Mouse (Mus musculus): ENCODE measurements around the gene Clic6. TPM values are rescaled to one million over a fixed set of nuclear protein-coding genes. Genes with fewer than 3 reads are reported as not detected.
A peak's percentile ranks its signal among the peaks of the same experiment; 100 is the strongest.

Clic6 gene
- polyA plus RNA-seq, 1 experiment = not detected

- Histone ChIP-seq H3K4me3 (replicated peaks) (no peak overlapping the region), H3K27me3 (ENCODE audit: control insufficient read depth) (peaks cover 10% of the 10 kb centered on the region), H3K4me1 (ENCODE audit: control insufficient read depth) (peaks cover 61% of the 10 kb centered on the region), H3K36me3 (ENCODE audit: control insufficient read depth) (no peaks in the 10 kb centered on the region), H3K9me3 (ENCODE audit: control insufficient read depth, low read length) (no peaks in the 10 kb centered on the region)
- TF ChIP-seq GATA1 (IDR thresholded peaks at IDR 0.05; ENCODE audit: low read length) (no peak), TAL1 (IDR thresholded peaks at IDR 0.05; ENCODE audit: low read length) (no peak)
Observed at GRCm38 (mm10) chr16:92488456-92488855, 2.9 kb downstream of the Clic6 start.

GRCm38 (mm10) chr16:92489356-92489755 is 3.8 kb downstream of the Clic6 start:
- TF ChIP-seq TAL1 (IDR thresholded peaks at IDR 0.05; ENCODE audit: low read length) (no peak), GATA1 (IDR thresholded peaks at IDR 0.05; ENCODE audit: low read length) (no peak)
- peaks cover 70% of the 10 kb centered on the region for H3K4me1 ChIP-seq (ENCODE audit: control insufficient read depth)

GRCm38 (mm10) chr16:92497851-92498588 is 12.5 kb downstream of the Clic6 start:
- Histone ChIP-seq H3K4me1 (ENCODE audit: control insufficient read depth) (peaks cover 23% of the 10 kb centered on the region), H3K4me3 (replicated peaks) (no peak overlapping the region), H3K27me3 (ENCODE audit: control insufficient read depth) (peaks cover 63% of the 10 kb centered on the region), H3K9me3 (ENCODE audit: control insufficient read depth, low read length) (peaks cover 9% of the 10 kb centered on the region; the same call in 1 of the 2 replicates), H3K36me3 (ENCODE audit: control insufficient read depth) (no peaks in the 10 kb centered on the region)
- no peak for TF ChIP-seq GATA1 (IDR thresholded peaks at IDR 0.05; ENCODE audit: low read length)
- TF ChIP-seq TAL1 (IDR thresholded peaks at IDR 0.05; ENCODE audit: low read length) = no peak

More at GRCm38 (mm10) chr16:92489356-92489755, 3.8 kb downstream of the Clic6 start:
- Histone ChIP-seq H3K27me3 (ENCODE audit: control insufficient read depth) (peaks cover 1% of the 10 kb centered on the region), H3K9me3 (ENCODE audit: control insufficient read depth, low read length) (no peaks in the 10 kb centered on the region), H3K4me3 (replicated peaks) (peak overlapping the region; percentile 25), H3K36me3 (ENCODE audit: control insufficient read depth) (no peaks in the 10 kb centered on the region)

- Histone ChIP-seq H3K27me3 (ENCODE audit: control insufficient read depth) (peaks cover 66% of the 10 kb centered on the region), H3K4me3 (replicated peaks) (peak overlapping the region; percentile 29), H3K9me3 (ENCODE audit: control insufficient read depth, low read length) (peaks cover 9% of the 10 kb centered on the region; the same call in 1 of the 2 replicates), H3K36me3 (ENCODE audit: control insufficient read depth) (no peaks in the 10 kb centered on the region), H3K4me1 (ENCODE audit: control insufficient read depth) (peaks cover 18% of the 10 kb centered on the region)
- TF ChIP-seq TAL1 (IDR thresholded peaks at IDR 0.05; ENCODE audit: low read length) = no peak
- no peak for TF ChIP-seq GATA1 (IDR thresholded peaks at IDR 0.05; ENCODE audit: low read length)
Observed at GRCm38 (mm10) chr16:92498589-92498981, 13.0 kb downstream of the Clic6 start.

- Histone ChIP-seq H3K9me3 (ENCODE audit: control insufficient read depth, low read length) (peaks cover 9% of the 10 kb centered on the region; the same call in 1 of the 2 replicates), H3K36me3 (ENCODE audit: control insufficient read depth) (no peaks in the 10 kb centered on the region), H3K27me3 (ENCODE audit: control insufficient read depth) (peaks cover 70% of the 10 kb centered on the region), H3K4me1 (ENCODE audit: control insufficient read depth) (peaks cover 10% of the 10 kb centered on the region), H3K4me3 (replicated peaks) (no peak overlapping the region)
- TF ChIP-seq GATA1 (IDR thresholded peaks at IDR 0.05; ENCODE audit: low read length) = no peak
- TF ChIP-seq TAL1 (IDR thresholded peaks at IDR 0.05; ENCODE audit: low read length) = no peak
Observed at GRCm38 (mm10) chr16:92499324-92499723, 13.8 kb downstream of the Clic6 start.

- TF ChIP-seq TAL1 (IDR thresholded peaks at IDR 0.05; ENCODE audit: low read length) (no peak), GATA1 (IDR thresholded peaks at IDR 0.05; ENCODE audit: low read length) (no peak)
- Histone ChIP-seq H3K9me3 (ENCODE audit: control insufficient read depth, low read length) (peaks cover 9% of the 10 kb centered on the region; the same call in 1 of the 2 replicates), H3K4me1 (ENCODE audit: control insufficient read depth) (peaks cover 5% of the 10 kb centered on the region), H3K27me3 (ENCODE audit: control insufficient read depth) (peaks cover 76% of the 10 kb centered on the region), H3K36me3 (ENCODE audit: control insufficient read depth) (no peaks in the 10 kb centered on the region), H3K4me3 (replicated peaks) (no peak overlapping the region)
Observed at GRCm38 (mm10) chr16:92500534-92500933, 15.0 kb downstream of the Clic6 start.

- Histone ChIP-seq H3K4me3 (replicated peaks) (no peak overlapping the region), H3K27me3 (ENCODE audit: control insufficient read depth) (peaks cover 58% of the 10 kb centered on the region), H3K4me1 (ENCODE audit: control insufficient read depth) (peaks cover 5% of the 10 kb centered on the region), H3K9me3 (ENCODE audit: control insufficient read depth, low read length) (peaks cover 4% of the 10 kb centered on the region; the same call in 1 of the 2 replicates), H3K36me3 (ENCODE audit: control insufficient read depth) (no peaks in the 10 kb centered on the region)
- no peak for TF ChIP-seq TAL1 (IDR thresholded peaks at IDR 0.05; ENCODE audit: low read length)
- TF ChIP-seq GATA1 (IDR thresholded peaks at IDR 0.05; ENCODE audit: low read length) = no peak
Observed at GRCm38 (mm10) chr16:92503105-92503504, 17.6 kb downstream of the Clic6 start.

GRCm38 (mm10) chr16:92507573-92507972 is 22.0 kb downstream of the Clic6 start:
- Histone ChIP-seq H3K4me1 (ENCODE audit: control insufficient read depth) (no peaks in the 10 kb centered on the region), H3K9me3 (ENCODE audit: control insufficient read depth, low read length) (no peaks in the 10 kb centered on the region), H3K36me3 (ENCODE audit: control insufficient read depth) (no peaks in the 10 kb centered on the region), H3K27me3 (ENCODE audit: control insufficient read depth) (peaks cover 20% of the 10 kb centered on the region), H3K4me3 (replicated peaks) (no peak overlapping the region)
- TF ChIP-seq TAL1 (IDR thresholded peaks at IDR 0.05; ENCODE audit: low read length) = no peak
- no peak for TF ChIP-seq GATA1 (IDR thresholded peaks at IDR 0.05; ENCODE audit: low read length)

- Histone ChIP-seq H3K4me3 (replicated peaks) (no peak overlapping the region), H3K9me3 (ENCODE audit: control insufficient read depth, low read length) (peaks cover 4% of the 10 kb centered on the region), H3K4me1 (ENCODE audit: control insufficient read depth) (no peaks in the 10 kb centered on the region), H3K36me3 (ENCODE audit: control insufficient read depth) (no peaks in the 10 kb centered on the region), H3K27me3 (ENCODE audit: control insufficient read depth) (peaks cover 7% of the 10 kb centered on the region)
- TF ChIP-seq GATA1 (IDR thresholded peaks at IDR 0.05; ENCODE audit: low read length) (no peak), TAL1 (IDR thresholded peaks at IDR 0.05; ENCODE audit: low read length) (no peak)
Observed at GRCm38 (mm10) chr16:92510835-92511772, 25.6 kb downstream of the Clic6 start.
